Mouse (Mus musculus) left cerebral cortex, adult 11 months (tissue): ENCODE measurements around the gene D6Ertd527e.

Experiments used
- DNase-seq: peaks from one replicate; pipeline ENCODE4 v3.0.0; 2022; ENCODE audit warnings: low spot score

Gene D6Ertd527e

GRCm38 (mm10) chr6:87111493-87111892 lies 6.9 kb downstream of the D6Ertd527e start:
- no peak for DNase-seq

GRCm38 (mm10) chr6:87112125-87112524 lies 7.6 kb downstream of the D6Ertd527e start:
- no peak for DNase-seq

DNA sequence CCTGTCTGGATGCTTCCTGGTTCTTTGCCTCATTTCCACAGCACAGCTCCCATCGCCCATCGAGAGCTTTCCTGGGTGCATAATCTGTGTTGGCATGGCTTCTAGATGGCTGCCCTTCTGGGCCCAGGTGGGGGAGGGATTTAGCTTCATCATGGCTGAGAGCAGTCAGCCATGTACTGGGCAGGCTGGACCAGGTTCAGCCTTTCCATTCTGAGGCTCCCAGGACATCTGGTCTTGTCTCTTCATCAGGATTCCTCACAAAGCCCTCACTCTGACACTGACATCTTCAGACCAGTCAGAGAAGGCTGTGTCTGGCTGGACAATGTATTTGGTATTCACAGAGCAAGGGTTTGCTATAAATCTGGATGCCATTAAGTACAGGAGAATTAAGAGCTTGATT lies 11.4 kb downstream of the D6Ertd527e start:
- DNase-seq = no peak

- DNase-seq = no peak
Observed at GRCm38 (mm10) chr6:87116596-87116995, 12.1 kb downstream of the D6Ertd527e start.

- DNase-seq = no peak
Observed at GRCm38 (mm10) chr6:87119066-87119837, 14.7 kb downstream of the D6Ertd527e start.

DNA sequence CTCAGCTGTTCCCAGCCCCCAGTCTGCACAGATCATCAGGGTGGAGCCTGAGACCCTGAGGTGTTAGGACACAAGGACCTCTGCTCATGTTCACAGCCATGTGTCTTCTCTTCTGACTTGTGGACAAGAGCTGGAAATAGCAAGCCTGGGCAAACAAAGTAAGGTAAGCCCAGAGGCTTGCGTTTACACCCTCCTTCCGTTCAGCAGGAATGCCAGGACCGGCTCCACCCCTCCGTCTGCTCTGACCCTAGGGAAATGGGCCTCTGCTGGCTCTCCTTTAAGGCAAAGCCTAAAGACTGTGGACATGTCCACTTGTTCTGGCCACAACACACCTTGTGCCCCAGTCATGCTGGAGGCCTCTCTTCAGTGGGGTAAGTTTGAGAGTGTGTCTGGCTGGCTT lies 15.4 kb downstream of the D6Ertd527e start:
- DNase-seq = no peak

DNA sequence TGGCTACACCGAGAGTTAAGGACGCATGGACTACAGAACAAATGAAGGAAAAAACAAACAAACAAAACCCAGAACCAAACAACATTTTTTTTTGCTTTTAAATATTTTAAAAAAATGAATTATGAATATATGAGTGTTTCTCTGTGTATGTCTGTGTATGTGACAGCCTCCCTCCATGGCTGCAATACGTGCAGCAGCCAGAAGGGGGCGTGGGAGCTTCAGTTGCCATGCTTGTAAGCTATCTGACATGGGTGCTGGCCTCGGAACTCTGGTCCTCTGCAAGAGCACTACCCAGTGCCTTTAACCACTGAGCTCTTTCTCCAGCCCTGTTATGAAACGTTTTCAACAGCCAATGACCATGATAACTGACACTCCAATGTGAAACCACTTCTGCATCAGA lies 16.1 kb downstream of the D6Ertd527e start:
- no peak for DNase-seq

- no peak for DNase-seq
Observed at GRCm38 (mm10) chr6:87121961-87122360, 17.4 kb downstream of the D6Ertd527e start.

DNA sequence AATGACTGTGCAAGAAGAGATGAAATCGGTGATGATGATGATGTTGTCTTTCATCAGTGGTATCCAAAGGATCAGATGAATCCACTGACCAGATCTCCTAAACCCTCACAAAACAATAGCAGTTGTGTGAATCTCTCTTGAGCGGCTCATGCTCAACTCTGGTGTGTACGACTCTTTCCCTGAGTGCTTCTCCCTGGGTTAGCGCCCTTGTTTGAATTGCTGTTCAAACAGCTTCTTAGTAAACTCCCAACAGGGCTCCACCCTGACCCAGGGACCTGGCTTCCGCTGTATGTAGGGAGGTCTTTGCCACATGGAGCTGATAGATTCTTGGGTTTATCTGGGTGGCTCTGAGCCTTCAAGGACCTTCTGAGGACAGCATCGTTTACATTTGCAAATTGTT lies 18.9 kb downstream of the D6Ertd527e start:
- no peak for DNase-seq

DNA sequence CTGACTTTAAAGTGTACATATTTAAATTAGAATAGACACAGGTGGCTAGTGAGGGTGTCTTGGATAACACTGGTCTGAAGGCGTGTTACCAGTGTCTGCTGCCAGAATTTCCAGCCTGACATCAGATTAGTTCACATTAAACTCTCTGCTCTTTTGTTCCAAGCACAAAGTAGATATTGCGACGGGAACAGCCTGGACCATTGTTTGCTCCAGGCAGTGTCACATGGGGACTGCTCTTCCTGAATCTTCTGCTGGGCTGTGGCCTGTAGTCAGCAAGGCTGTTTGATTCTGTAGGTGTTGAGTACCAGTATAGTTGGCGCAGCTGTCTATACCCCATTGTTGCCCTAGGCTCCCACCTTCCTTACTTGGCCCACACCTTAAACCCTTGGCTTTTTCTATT lies 19.4 kb downstream of the D6Ertd527e start:
- no peak for DNase-seq

GRCm38 (mm10) chr6:87127049-87127753 lies 22.7 kb downstream of the D6Ertd527e start:
- DNase-seq = no peak

- DNase-seq = no peak
Observed at GRCm38 (mm10) chr6:87129861-87130260, 25.3 kb downstream of the D6Ertd527e start.

DNA sequence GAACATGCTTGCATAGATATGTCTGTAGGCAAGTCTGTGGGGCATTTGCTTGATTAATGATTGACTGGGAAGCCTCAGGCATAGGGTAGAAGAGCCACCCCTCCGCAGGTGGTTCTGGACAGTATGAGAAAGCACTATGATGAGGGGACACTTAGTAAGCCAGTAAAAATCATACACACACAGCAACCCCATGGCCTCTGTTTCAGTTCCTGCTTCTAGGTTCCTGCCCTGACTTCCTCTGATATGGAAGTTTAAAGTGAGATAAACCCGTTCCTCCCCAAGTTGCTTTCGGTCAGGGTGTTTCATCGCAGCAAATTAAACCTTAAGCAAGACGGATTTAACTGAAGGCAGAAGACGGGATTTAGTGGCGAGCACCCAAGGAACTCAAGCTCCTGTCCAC lies 26.1 kb downstream of the D6Ertd527e start:
- DNase-seq = no peak

DNA sequence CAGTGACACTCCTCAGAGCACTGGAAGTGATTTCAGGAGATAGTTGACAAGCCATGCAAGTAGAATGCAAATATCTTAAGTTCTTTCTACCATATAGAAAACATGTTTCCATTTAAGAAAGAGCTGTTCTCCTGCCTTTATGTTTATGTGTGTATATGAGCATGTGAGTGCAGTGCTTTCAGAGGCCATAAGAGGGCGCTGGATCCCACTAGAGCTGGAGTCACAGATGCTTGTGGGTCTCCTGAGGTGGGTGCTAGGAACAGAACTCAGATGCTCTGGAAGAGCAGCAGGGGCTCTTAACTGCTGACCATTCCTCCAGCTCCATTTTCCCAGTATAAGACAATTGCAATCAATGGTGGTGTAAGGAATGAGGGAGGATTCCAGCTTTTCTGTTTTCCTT lies 26.5 kb downstream of the D6Ertd527e start:
- no peak for DNase-seq

DNA sequence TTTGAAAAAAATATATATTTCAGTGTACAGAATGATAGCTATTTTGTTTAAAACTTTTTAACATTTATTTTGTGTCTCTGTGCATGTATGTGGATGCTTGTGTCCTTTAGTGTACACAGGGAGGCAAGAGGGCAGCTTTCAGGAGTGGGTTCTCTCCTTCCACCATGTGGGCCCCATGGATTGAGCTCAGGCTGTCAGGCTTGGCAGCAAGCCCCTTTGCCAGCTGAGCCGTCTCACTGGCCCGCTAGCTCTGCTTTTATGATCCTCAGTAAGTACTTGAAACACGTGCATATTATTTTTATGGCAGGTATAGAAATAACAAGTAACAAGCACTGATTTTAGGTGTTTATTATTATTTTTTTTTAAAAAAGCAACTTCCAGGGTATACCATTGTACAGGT lies 29.0 kb downstream of the D6Ertd527e start:
- no peak for DNase-seq

GRCm38 (mm10) chr6:87133966-87134546 lies 29.5 kb downstream of the D6Ertd527e start:
- DNase-seq = peak; percentile 13

GRCm38 (mm10) chr6:87138479-87138878 lies 33.9 kb downstream of the D6Ertd527e start:
- DNase-seq = no peak

DNA sequence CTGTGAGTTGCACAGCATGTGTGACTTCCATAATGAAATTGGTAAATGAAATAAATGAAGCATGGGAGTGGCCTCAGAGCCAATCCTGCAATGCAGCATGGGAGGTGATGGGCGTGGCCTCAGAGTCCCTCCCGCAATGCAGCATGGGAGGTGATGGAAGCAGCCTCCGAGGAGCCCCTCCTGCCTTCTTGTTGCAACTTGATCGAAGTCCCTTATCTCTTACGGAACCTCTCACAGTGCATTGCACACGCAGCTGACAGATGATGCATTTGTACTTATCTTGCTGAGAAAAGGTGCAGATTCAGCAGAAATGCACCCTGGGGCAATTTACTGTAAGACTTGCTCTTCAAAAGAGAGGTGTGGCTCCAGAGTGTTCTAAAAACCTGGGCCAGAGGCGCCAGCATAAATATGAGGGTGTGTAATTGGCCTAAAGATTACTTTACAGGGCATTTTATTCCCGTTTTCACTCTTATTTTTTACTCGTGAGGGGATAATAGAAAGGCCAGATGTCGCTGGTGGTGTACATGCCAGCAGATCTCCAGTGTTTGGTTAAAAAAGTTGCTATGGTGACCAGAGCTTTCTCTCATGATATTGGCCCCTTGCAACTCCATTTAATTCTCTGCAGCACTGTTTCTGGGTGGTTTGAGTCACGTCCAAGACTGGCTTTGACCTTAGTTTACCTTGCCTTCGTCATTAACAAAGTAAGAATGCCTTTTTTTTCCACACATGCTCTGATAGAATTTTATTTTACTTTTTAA lies 35.4 kb downstream of the D6Ertd527e start:
- no peak for DNase-seq

- DNase-seq = no peak
Observed at GRCm38 (mm10) chr6:87142239-87142638, 37.7 kb downstream of the D6Ertd527e start.

- no peak for DNase-seq
Observed at GRCm38 (mm10) chr6:87143594-87143993, 39.0 kb downstream of the D6Ertd527e start.

- DNase-seq = no peak
Observed at GRCm38 (mm10) chr6:87147921-87148320, 43.4 kb downstream of the D6Ertd527e start.

- no peak for DNase-seq
Observed at GRCm38 (mm10) chr6:87150471-87150870, 45.9 kb downstream of the D6Ertd527e start.
